Mouse (Mus musculus) G1E (cell line): ENCODE data around the gene Hcrtr1. TPM values are rescaled to one million over a fixed set of nuclear protein-coding genes. Genes with fewer than 3 reads are reported as not detected.

Source experiments
- ATAC-seq: 2 replicates; pipeline ENCODE4 v1.8.0; 2016; ENCODE audit warnings: mild to moderate bottlenecking; ENCODE audit not compliant: insufficient number of reproducible peaks, poor library complexity, low FRiP score, severe bottlenecking; ENCODE audit errors: extremely low read depth
- DNase-seq: peaks from one replicate; pipeline ENCODE4 v3.0.0; 2012; ENCODE audit warnings: low spot score
- H3K27me3 ChIP-seq: 2 replicates; pipeline ENCODE4 v1.6.1; 2012; ENCODE audit warnings: mild to moderate bottlenecking, low read length, inconsistent platforms; ENCODE audit not compliant: insufficient read depth
- H3K36me3 ChIP-seq: replicated peaks from 2 replicates; pipeline ENCODE3; 2012; ENCODE audit warnings: mild to moderate bottlenecking, inconsistent platforms
- H3K4me1 ChIP-seq: 2 replicates; pipeline ENCODE4 v1.6.1; 2012; ENCODE audit warnings: low read depth, low read length, inconsistent platforms, mixed read lengths; ENCODE audit not compliant: insufficient read depth
- H3K4me3 ChIP-seq: 2 replicates; pipeline ENCODE4 v1.5.1; 2012; ENCODE audit warnings: low read depth, mild to moderate bottlenecking, inconsistent platforms, low read length, moderate library complexity, mixed read lengths
- H3K9me3 ChIP-seq: replicated peaks from 2 replicates; pipeline ENCODE4 v1.6.1; 2012; ENCODE audit warnings: inconsistent platforms
- CTCF ChIP-seq: IDR thresholded peaks from 2 replicates; pipeline ENCODE4 v1.5.1; 2012; ENCODE audit warnings: low read depth, low read length, inconsistent platforms, mixed read lengths
- GATA1 ChIP-seq: IDR thresholded peaks from 2 replicates; pipeline ENCODE4 v1.6.1; 2012; ENCODE audit warnings: borderline replicate concordance, low read length, inconsistent platforms, mixed read lengths
- GATA2 ChIP-seq: IDR thresholded peaks from 2 replicates; pipeline ENCODE4 v1.6.1; 2012; ENCODE audit warnings: low read depth, low read length, inconsistent platforms, borderline replicate concordance
- POLR2AphosphoS5 ChIP-seq: IDR thresholded peaks from 2 replicates; pipeline ENCODE4 v1.6.1; 2012; ENCODE audit warnings: low read depth, low read length, inconsistent platforms; ENCODE audit not compliant: insufficient replicate concordance
- TAL1 ChIP-seq: conservative IDR thresholded peaks from 2 replicates; pipeline ENCODE4 v1.6.1; 2012; ENCODE audit warnings: low read depth, low read length, inconsistent platforms, mixed read lengths
- polyA plus RNA-seq: library from polyadenylated mRNA; stranded (reverse); fragments of >175 nt; gene quantifications from 2 replicates; pipeline ENCODE4 v1.2.3, GENCODE M21; 2012
- total RNA-seq, 2 experiments: library from RNA; stranded (forward) in 1 of 2; stranded (reverse) in 1 of 2; fragments of 200-1000 nt in 1 of 2; fragments of >200 nt in 1 of 2; fragmentation: Nextera tagmentation in 1 of 2; gene quantifications; 2 replicates each; pipeline ENCODE4 v1.2.3; 2014 to 2017

The Hcrtr1 gene
- total and polyA plus RNA-seq, 3 experiments, result not detected

- peaks cover 27% of the 10 kb centered on the region; the same call in 1 of the 2 replicates for H3K27me3 ChIP-seq
- DNase-seq, result peak; percentile 69
- ATAC-seq, result no peak
- H3K36me3 ChIP-seq, result no peaks in the 10 kb centered on the region
- peak overlapping the region; percentile 18; the same call in 1 of the 2 replicates for H3K4me3 ChIP-seq
- no peaks in the 10 kb centered on the region for H3K9me3 ChIP-seq
- H3K4me1 ChIP-seq, result peaks cover 18% of the 10 kb centered on the region
- TF ChIP-seq GATA1 (no peak), POLR2AphosphoS5 (no peak), TAL1 (no peak), GATA2 (no peak), CTCF (no peak)
Measured at GRCm38 (mm10) chr4:130174335-130175031, 35.3 kb upstream of the Hcrtr1 start.

GRCm38 (mm10) chr4:130173911-130174311 is 34.8 kb upstream of the Hcrtr1 start:
- Histone ChIP-seq H3K36me3 (peaks cover 2% of the 10 kb centered on the region), H3K4me1 (peaks cover 23% of the 10 kb centered on the region), H3K9me3 (no peaks in the 10 kb centered on the region), H3K4me3 (peak overlapping the region; percentile 21; the same call in 1 of the 2 replicates), H3K27me3 (peaks cover 28% of the 10 kb centered on the region; the same call in 1 of the 2 replicates)
- no peak for ATAC-seq
- no peak for DNase-seq
- no peak for TF ChIP-seq TAL1
- TF ChIP-seq GATA1, result no peak
- no peak for TF ChIP-seq GATA2
- TF ChIP-seq POLR2AphosphoS5, result no peak
- no peak for TF ChIP-seq CTCF

- ATAC-seq, result no peak
- H3K4me3 ChIP-seq, result no peak overlapping the region
Measured at GRCm38 (mm10) chr4:130173060-130173822, 34.1 kb upstream of the Hcrtr1 start.

GRCm38 (mm10) chr4:130171951-130172765 is 33.0 kb upstream of the Hcrtr1 start:
- Histone ChIP-seq H3K27me3 (peaks cover 23% of the 10 kb centered on the region; the same call in 1 of the 2 replicates), H3K4me3 (no peak overlapping the region), H3K4me1 (peaks cover 30% of the 10 kb centered on the region), H3K9me3 (no peaks in the 10 kb centered on the region), H3K36me3 (peaks cover 8% of the 10 kb centered on the region)
- ATAC-seq (no peak), DNase-seq (no peak)
- TF ChIP-seq CTCF, result no peak
- TF ChIP-seq POLR2AphosphoS5, result no peak
- TF ChIP-seq TAL1, result no peak
- TF ChIP-seq GATA2, result no peak
- no peak for TF ChIP-seq GATA1

More at GRCm38 (mm10) chr4:130173060-130173822, 34.1 kb upstream of the Hcrtr1 start:
- H3K36me3 ChIP-seq, result peaks cover 3% of the 10 kb centered on the region
- H3K4me1 ChIP-seq, result peaks cover 28% of the 10 kb centered on the region
- no peaks in the 10 kb centered on the region for H3K9me3 ChIP-seq
- TF ChIP-seq TAL1, result no peak
- TF ChIP-seq GATA2, result no peak
- TF ChIP-seq CTCF, result no peak
- no peak for TF ChIP-seq POLR2AphosphoS5
- no peak for TF ChIP-seq GATA1
- DNase-seq, result peak; percentile 37
- peaks cover 25% of the 10 kb centered on the region; the same call in 1 of the 2 replicates for H3K27me3 ChIP-seq

GRCm38 (mm10) chr4:130170362-130170761 is 31.2 kb upstream of the Hcrtr1 start:
- Histone ChIP-seq H3K9me3 (no peaks in the 10 kb centered on the region), H3K4me3 (no peak overlapping the region), H3K27me3 (peaks cover 29% of the 10 kb centered on the region; the same call in 1 of the 2 replicates), H3K4me1 (peaks cover 26% of the 10 kb centered on the region), H3K36me3 (peaks cover 18% of the 10 kb centered on the region)
- no peak for TF ChIP-seq POLR2AphosphoS5
- TF ChIP-seq GATA2, result no peak
- TF ChIP-seq GATA1, result no peak
- TF ChIP-seq TAL1, result no peak
- TF ChIP-seq CTCF, result no peak
- ATAC-seq, result no peak
- DNase-seq, result no peak

GRCm38 (mm10) chr4:130169411-130169971 is 30.3 kb upstream of the Hcrtr1 start:
- H3K4me1 ChIP-seq, result peaks cover 21% of the 10 kb centered on the region
- ATAC-seq (no peak), DNase-seq (no peak)
- H3K36me3 ChIP-seq, result peaks cover 18% of the 10 kb centered on the region
- peaks cover 24% of the 10 kb centered on the region; the same call in 1 of the 2 replicates for H3K27me3 ChIP-seq
- no peak overlapping the region for H3K4me3 ChIP-seq
- TF ChIP-seq TAL1, result no peak
- TF ChIP-seq POLR2AphosphoS5, result no peak
- no peak for TF ChIP-seq GATA1
- no peak for TF ChIP-seq CTCF
- TF ChIP-seq GATA2, result no peak
- no peaks in the 10 kb centered on the region for H3K9me3 ChIP-seq
